17 mouse cellular contexts compared by ENCODE assay signal in genomic region chr10:123148025-123148814, GRCm38 (mm10). TPM values are rescaled to one million over a fixed set of nuclear protein-coding genes. Genes with fewer than 3 reads are reported as not detected.
A peak's percentile ranks its signal among the peaks of the same experiment; 100 is the strongest.
DNase-seq lines count a peak whose midpoint lies in the region; ATAC-seq lines count a peak whose summit lies in the region.
"Had no signal": no experiment of that assay in that cellular context is flagged by ENCODE, and none has a peak within 500 bp of the region (broad histone marks: within the 10 kb centered on the region; RNA-seq: fewer than 3 reads in every experiment).

No protein-coding gene starts in this region.

- H3K27ac ChIP-seq in embryonic facial prominence, embryonic 11.5 days (replicated peaks; ENCODE audit: low read depth, low read length), result no peak overlapping the region
- no peak overlapping the region for H3K27ac ChIP-seq in embryonic facial prominence, embryonic 10.5 days (replicated peaks)
- H3K27ac ChIP-seq in kidney, embryonic 16.5 days (ENCODE audit: low read length), result no peak overlapping the region
- 0 out of 2 replicates have a peak overlapping the region, but pooled peaks have one; percentile 28 for H3K27ac ChIP-seq in neural tube, embryonic 13.5 days (replicated peaks)
- H3K27ac ChIP-seq: embryonic facial prominence, embryonic 12.5 days; forebrain, embryonic 10.5 days; macrophage; neural tube, embryonic 12.5 days; stomach, embryonic 15.5 days had no signal

- no peak overlapping the region for H3K4me2 ChIP-seq in embryonic facial prominence, embryonic 11.5 days (ENCODE audit: low read depth, low read length)
- no peak overlapping the region for H3K4me2 ChIP-seq in kidney, embryonic 16.5 days (replicated peaks; ENCODE audit: low read depth, low read length)
- H3K4me2 ChIP-seq in neural tube, embryonic 13.5 days, result no peak overlapping the region
- H3K4me2 ChIP-seq: embryonic facial prominence, embryonic 12.5 days; neural tube, embryonic 12.5 days; stomach, embryonic 15.5 days had no signal

- no peak for DNase-seq in embryonic facial prominence, embryonic 11.5 days (ENCODE audit: low spot score)
- no peak for DNase-seq in embryonic facial prominence, embryonic 10.5 days (ENCODE audit: low spot score)
- no peak for DNase-seq in kidney, adult 8-10 months
- peak; percentile 43 for DNase-seq in embryo, embryonic 11 days
- no peak for DNase-seq in layer of hippocampus, postnatal 10 days (ENCODE audit: low spot score in 2 of 2)
- DNase-seq: cerebellum, adult 8-10 months; lung, adult 18-20 months had no signal

- no peaks in the 10 kb centered on the region for H3K36me3 ChIP-seq in embryonic facial prominence, embryonic 11.5 days (replicated peaks; ENCODE audit: control insufficient read depth, insufficient read depth, low read depth, low read length)
- peaks cover 38% of the 10 kb centered on the region for H3K36me3 ChIP-seq in embryonic facial prominence, embryonic 10.5 days (replicated peaks)
- H3K36me3 ChIP-seq in kidney, embryonic 16.5 days (ENCODE audit: insufficient read depth, low read length), result peaks cover 18% of the 10 kb centered on the region; the same call in 1 of the 2 replicates
- peaks cover 37% of the 10 kb centered on the region for H3K36me3 ChIP-seq in neural tube, embryonic 13.5 days

- 0 out of 2 replicates have a peak, but pooled peaks have one; percentile 39 for ATAC-seq in embryonic facial prominence, embryonic 11.5 days (replicated peaks; ENCODE audit: insufficient number of reproducible peaks, low FRiP score, low TSS enrichment, low read depth)
- ATAC-seq in kidney, embryonic 16.5 days (ENCODE audit: low FRiP score, low TSS enrichment), result peak; percentile 51; the same call in 1 of the 2 replicates
- no peak for ATAC-seq in neural tube, embryonic 13.5 days (ENCODE audit: low read depth)
- no peak for ATAC-seq in activated CD4-positive, CD25-positive, alpha-beta regulatory T cell, adult 4 months
- ATAC-seq: inflammation-experienced regulatory T-cells, adult 6 months; midbrain, embryonic 16.5 days had no signal

- H3K27me3 ChIP-seq in embryonic facial prominence, embryonic 11.5 days (ENCODE audit: control insufficient read depth, insufficient read depth, low read length), result no peaks in the 10 kb centered on the region
- no peaks in the 10 kb centered on the region for H3K27me3 ChIP-seq in embryonic facial prominence, embryonic 10.5 days (replicated peaks; ENCODE audit: low read depth, poor library complexity, severe bottlenecking)
- no peaks in the 10 kb centered on the region for H3K27me3 ChIP-seq in kidney, embryonic 16.5 days (ENCODE audit: insufficient read depth, low read length)
- H3K27me3 ChIP-seq in neural tube, embryonic 13.5 days, result no peaks in the 10 kb centered on the region
- H3K27me3 ChIP-seq: embryonic facial prominence, embryonic 12.5 days; neural tube, embryonic 12.5 days; stomach, embryonic 15.5 days had no signal

- no peak overlapping the region for H3K9ac ChIP-seq in embryonic facial prominence, embryonic 11.5 days (replicated peaks; ENCODE audit: low read length)
- H3K9ac ChIP-seq in kidney, embryonic 16.5 days (replicated peaks; ENCODE audit: low read length), result no peak overlapping the region
- no peak overlapping the region for H3K9ac ChIP-seq in neural tube, embryonic 13.5 days
- H3K9ac ChIP-seq: embryonic facial prominence, embryonic 12.5 days; neural tube, embryonic 12.5 days; stomach, embryonic 15.5 days had no signal

- no peaks in the 10 kb centered on the region for H3K9me3 ChIP-seq in embryonic facial prominence, embryonic 11.5 days (replicated peaks; ENCODE audit: control insufficient read depth, low read length)
- no peaks in the 10 kb centered on the region for H3K9me3 ChIP-seq in embryonic facial prominence, embryonic 10.5 days
- H3K9me3 ChIP-seq in kidney, embryonic 16.5 days (ENCODE audit: low read length), result no peaks in the 10 kb centered on the region
- no peaks in the 10 kb centered on the region for H3K9me3 ChIP-seq in neural tube, embryonic 13.5 days
- H3K9me3 ChIP-seq: embryonic facial prominence, embryonic 12.5 days; forebrain, embryonic 10.5 days; neural tube, embryonic 12.5 days; stomach, embryonic 15.5 days had no signal

- H3K4me3 ChIP-seq in embryonic facial prominence, embryonic 11.5 days (ENCODE audit: low read depth, low read length), result no peak overlapping the region
- H3K4me3 ChIP-seq in embryonic facial prominence, embryonic 10.5 days, result no peak overlapping the region
- no peak overlapping the region for H3K4me3 ChIP-seq in kidney, embryonic 16.5 days (ENCODE audit: low read length)
- H3K4me3 ChIP-seq in neural tube, embryonic 13.5 days, result no peak overlapping the region
- H3K4me3 ChIP-seq: embryonic facial prominence, embryonic 12.5 days; forebrain, embryonic 10.5 days; neural tube, embryonic 12.5 days; stomach, embryonic 15.5 days had no signal

- no peaks in the 10 kb centered on the region; the same call in 1 of the 2 replicates for H3K4me1 ChIP-seq in embryonic facial prominence, embryonic 11.5 days (ENCODE audit: control insufficient read depth, insufficient read depth, low read length)
- peaks cover 7% of the 10 kb centered on the region; the same call in 1 of the 2 replicates for H3K4me1 ChIP-seq in embryonic facial prominence, embryonic 10.5 days
- peaks cover 11% of the 10 kb centered on the region for H3K4me1 ChIP-seq in kidney, embryonic 16.5 days (ENCODE audit: insufficient read depth, low read length)
- H3K4me1 ChIP-seq in neural tube, embryonic 13.5 days (replicated peaks), result peaks cover 12% of the 10 kb centered on the region
- H3K4me1 ChIP-seq: embryonic facial prominence, embryonic 12.5 days; forebrain, embryonic 10.5 days; neural tube, embryonic 12.5 days had no signal

- WGBS in embryonic facial prominence, embryonic 11.5 days, result 47% methylated on average over 4 of the region's 4 CpGs
- 68% methylated on average over 4 of the region's 4 CpGs for WGBS in embryonic facial prominence, embryonic 10.5 days
- 37% methylated on average over 4 of the region's 4 CpGs for WGBS in kidney, embryonic 16.5 days
- 70% methylated on average over 4 of the region's 4 CpGs for WGBS in neural tube, embryonic 13.5 days

RNA-seq across cellular contexts. Expression of gene Usp15, which starts 48.6 kb away (rescaled TPM):
- polyA plus RNA-seq in embryonic facial prominence, embryonic 11.5 days (2014; fragmentation: Nextera tagmentation; extraction: Ambion mirVana), result 76.8 and 81.2 TPM in 2 replicates
- polyA plus RNA-seq in embryonic facial prominence, embryonic 10.5 days (2016; fragmentation: Nextera tagmentation; extraction: Ambion mirVana), result 79.1 and 86.5 TPM in 2 replicates
- 72.4 and 76.0 TPM in 2 replicates for polyA plus RNA-seq in kidney, embryonic 16.5 days (2015; fragmentation: Nextera tagmentation; extraction: Ambion mirVana)
- 68.2 and 71.1 TPM in 2 replicates for polyA plus RNA-seq in neural tube, embryonic 13.5 days (2015; fragmentation: Nextera tagmentation; extraction: Ambion mirVana)
- 100 to 1,000 TPM; 114 to 147 TPM for polyA plus RNA-seq in activated CD4-positive, CD25-positive, alpha-beta regulatory T cell, adult 4 months (2017; shearing (Covaris generic))
- 100 to 1,000 TPM in 1 of 2 experiments, 10 to 100 TPM in 1; 98.7 to 105 TPM for total RNA-seq in layer of hippocampus, postnatal 10 days (2021)

Comparison
In these comparisons a context has a peak if more than half of its experiments do, and no peak if none do; other contexts are left out.
1. ATAC-seq: peak in embryonic facial prominence, embryonic 11.5 days (single experiment) and kidney, embryonic 16.5 days (single experiment); none in neural tube, embryonic 13.5 days (single experiment) and activated CD4-positive, CD25-positive, alpha-beta regulatory T cell, adult 4 months (single experiment).